Mouse (Mus musculus) hematopoietic multipotent progenitor cell, adult 10-12 weeks (in vitro differentiated cells): Measurements from ENCODE around the gene Yipf7. TPM values are rescaled to one million over a fixed set of nuclear protein-coding genes. Genes with fewer than 3 reads are reported as not detected.

ENCODE experiments used
- polyA plus RNA-seq: library from polyadenylated mRNA; stranded (reverse); fragments of >175 nt; gene quantifications from 2 replicates; pipeline ENCODE4 v1.2.3, GENCODE M21; 2012; ENCODE audit warnings: low replicate concordance

Yipf7 gene
- polyA plus RNA-seq: not detected in 2 replicates

DNA sequence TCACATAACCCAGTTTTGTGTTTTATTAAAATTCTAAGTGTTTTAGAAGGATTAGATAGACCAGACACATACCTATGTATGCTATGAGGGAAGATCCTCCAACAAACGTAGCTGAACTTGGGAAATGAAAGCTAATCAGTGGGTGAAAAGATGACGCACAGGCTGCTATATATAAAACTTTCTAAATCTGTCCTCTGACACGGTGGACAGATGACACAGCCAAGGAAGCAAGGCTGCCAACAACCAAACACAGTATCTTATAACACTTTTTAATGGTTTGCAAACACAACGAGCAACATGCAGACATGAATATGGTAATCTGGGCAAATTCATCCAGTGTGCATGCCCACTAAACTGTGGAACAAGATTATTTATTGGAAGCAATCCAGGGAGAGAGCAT lies at the start of gene Yipf7:
TSS of gene Yipf7 (minus strand) at position 160 of the 400 bp plus-strand sequence.

DNA sequence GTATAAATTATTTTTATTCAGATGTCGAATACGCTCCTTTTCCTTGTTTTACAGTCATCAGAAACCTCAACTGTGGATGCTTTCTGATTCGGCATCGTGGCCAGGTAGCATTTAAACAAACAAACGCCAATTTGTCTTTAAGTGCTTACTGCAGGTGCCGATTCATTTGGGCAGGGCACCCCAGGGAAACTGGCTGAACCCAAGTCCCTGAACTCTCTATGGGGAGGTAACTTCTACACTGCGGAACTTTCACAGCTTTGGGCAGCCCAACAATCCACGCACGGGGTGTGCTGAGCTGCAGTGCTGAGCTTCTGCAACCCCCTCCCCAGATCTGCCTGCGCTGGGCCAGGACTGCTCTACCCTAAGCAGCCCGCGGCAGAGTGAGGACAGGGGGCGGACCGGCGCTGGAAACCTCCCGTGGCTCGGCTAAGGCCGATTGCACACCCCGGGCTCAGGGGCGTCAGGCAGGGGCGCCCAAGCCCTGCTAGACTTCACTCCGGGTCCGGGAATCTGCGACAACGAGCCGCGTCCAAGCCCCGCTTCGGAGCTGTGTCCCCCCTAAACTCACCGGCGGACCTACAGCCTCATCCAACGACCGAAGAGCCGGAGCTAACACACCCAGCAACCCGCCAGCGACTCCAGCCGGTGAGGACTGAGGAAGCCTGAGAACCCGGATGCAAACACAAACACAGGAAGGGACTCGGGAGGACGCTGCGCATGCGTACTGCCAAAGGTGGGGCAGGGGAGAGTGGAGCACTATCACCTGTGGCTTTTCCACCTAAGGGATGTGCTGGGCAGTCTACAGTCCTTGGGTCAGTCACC lies 49.4 kb upstream of the Yipf7 start, which contains the start of gene Gnpda2:
TSS of gene Gnpda2 (minus strand) at position 701 of the 822 bp plus-strand sequence.

DNA sequence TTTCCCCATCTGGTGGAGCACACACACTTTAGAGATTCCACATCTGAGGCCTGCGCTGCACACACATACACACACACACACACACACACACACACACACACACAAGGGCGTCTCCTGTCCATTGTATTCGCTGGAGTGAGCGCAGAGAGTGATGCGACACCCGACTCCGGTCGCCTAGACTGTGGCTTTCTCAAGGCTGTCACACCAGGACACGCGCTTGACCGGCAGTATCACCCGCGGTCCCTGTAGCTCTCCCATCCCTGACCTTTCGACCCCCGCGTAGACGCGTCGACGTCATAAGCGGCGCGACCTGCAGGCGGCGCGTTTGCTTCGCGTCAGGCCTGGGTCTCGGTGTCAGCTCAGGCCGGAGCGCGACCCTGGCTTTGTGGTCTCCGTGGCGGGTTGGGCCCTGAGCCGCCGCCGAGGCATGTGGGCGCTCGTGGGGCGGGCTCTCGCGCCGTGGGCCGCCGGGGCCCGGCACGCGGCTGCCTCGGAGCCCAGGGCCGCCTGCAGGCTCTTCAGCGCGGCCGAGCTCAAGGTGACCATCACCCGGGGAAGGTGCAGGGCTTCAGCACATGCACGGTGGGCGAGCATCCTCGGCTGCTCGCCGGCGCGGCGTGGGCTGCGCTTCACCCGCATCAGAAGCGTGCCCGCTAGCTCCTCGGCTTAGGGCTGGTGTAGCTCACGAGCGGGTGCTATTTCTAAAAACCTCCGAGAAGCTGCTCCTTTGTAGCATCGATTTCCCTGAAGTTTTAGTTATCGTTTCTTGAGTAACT lies 14.4 kb upstream of the Yipf7 start, which contains the start of gene Guf1:
TSS of gene Guf1 (plus strand) at position 296 of the 776 bp plus-strand sequence.

Other genes starting within 250 kb of the Yipf7 start
- not detected in 2 replicates for gene Kctd8, start 201.0 kb downstream of the Yipf7 start, polyA plus RNA-seq
- gene Guf1, start 14.3 kb upstream of the Yipf7 start, polyA plus RNA-seq: 3.3 and 5.4 TPM in 2 replicates
- gene Gnpda2, start 49.7 kb upstream of the Yipf7 start, polyA plus RNA-seq: 0.17 and 1.3 TPM in 2 replicates